Mouse (Mus musculus) lung, adult 2 months (tissue): ENCODE measurements around the gene Dapk3.

Source experiments
- CTCF ChIP-seq: fragments of 200-500 bp; IDR thresholded peaks from 2 replicates; pipeline ENCODE4 v1.5.1; 2011; ENCODE audit warnings: mild to moderate bottlenecking, low read length, control low read depth; ENCODE audit not compliant: insufficient read depth
- POLR2A ChIP-seq: fragments of 200-500 bp; IDR thresholded peaks from 2 replicates; pipeline ENCODE4 v1.6.1; 2011; ENCODE audit warnings: low read depth, mild to moderate bottlenecking, control low read depth, low read length, borderline replicate concordance; ENCODE audit errors: extremely low read depth

DNA sequence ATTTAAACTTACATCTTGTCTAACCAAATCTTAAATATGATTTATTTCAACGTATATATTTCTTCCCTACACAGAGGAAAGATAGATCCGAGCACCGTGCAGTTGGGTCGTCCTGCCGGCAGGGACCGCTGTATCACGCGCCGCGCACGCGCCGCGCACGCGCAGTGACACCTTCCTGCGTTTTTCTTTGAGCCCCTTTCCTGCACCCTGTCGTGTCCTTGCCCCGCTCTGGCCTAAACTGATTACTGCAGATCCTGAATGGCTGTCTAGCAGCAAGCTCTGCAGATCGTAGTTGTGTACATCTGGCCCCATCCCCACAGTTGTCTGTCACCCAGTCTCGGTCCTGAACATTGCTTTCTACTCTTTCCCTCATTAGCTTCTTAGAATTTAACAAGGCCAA lies 9.7 kb upstream of the Dapk3 start:
- peak; percentile 84 for TF ChIP-seq CTCF
- TF ChIP-seq POLR2A: peak; percentile 77; the same call in 1 of the 2 replicates
